Mouse (Mus musculus) limb, embryonic 15.5 days (tissue): ENCODE results near the gene Sbds. TPM values are rescaled to one million over a fixed set of nuclear protein-coding genes. Genes with fewer than 3 reads are reported as not detected.

ENCODE experiments used
- polyA plus RNA-seq: library from polyadenylated mRNA; unstranded; fragments of >200 nt; fragmentation: Nextera tagmentation; extraction: Ambion mirVana; gene quantifications from 2 replicates; pipeline ENCODE4 v1.2.1, GENCODE M21; 2015

Sbds gene
- polyA plus RNA-seq, 1 experiment from 2014 or later = 71.2 TPM

Other genes with a start within 250 kb of the Sbds start
- gene Asl, start 226.3 kb downstream of the Sbds start, polyA plus RNA-seq = 27.7 and 29.0 TPM in 2 replicates
- 35.8 and 38.3 TPM in 2 replicates for gene Crcp, start 226.2 kb downstream of the Sbds start, polyA plus RNA-seq
- 119 and 123 TPM in 2 replicates for gene Tpst1, start 182.2 kb downstream of the Sbds start, polyA plus RNA-seq
- gene Kctd7, start 110.7 kb downstream of the Sbds start, polyA plus RNA-seq = 6.4 and 6.9 TPM in 2 replicates
- gene Rabgef1, start 83.7 kb downstream of the Sbds start, polyA plus RNA-seq = 30.6 and 31.8 TPM in 2 replicates
- gene Tmem248, start 38.4 kb downstream of the Sbds start, polyA plus RNA-seq = 26.3 and 37.7 TPM in 2 replicates
- 23.1 and 25.1 TPM in 2 replicates for gene Tyw1, start 89 bp upstream of the Sbds start, polyA plus RNA-seq
- 1.1 and 2.1 TPM in 2 replicates for gene Caln1, start 113.9 kb upstream of the Sbds start, polyA plus RNA-seq
- not detected in 2 replicates for gene A330070K13Rik, start 129.1 kb upstream of the Sbds start, polyA plus RNA-seq